In the genomic region with DNA sequence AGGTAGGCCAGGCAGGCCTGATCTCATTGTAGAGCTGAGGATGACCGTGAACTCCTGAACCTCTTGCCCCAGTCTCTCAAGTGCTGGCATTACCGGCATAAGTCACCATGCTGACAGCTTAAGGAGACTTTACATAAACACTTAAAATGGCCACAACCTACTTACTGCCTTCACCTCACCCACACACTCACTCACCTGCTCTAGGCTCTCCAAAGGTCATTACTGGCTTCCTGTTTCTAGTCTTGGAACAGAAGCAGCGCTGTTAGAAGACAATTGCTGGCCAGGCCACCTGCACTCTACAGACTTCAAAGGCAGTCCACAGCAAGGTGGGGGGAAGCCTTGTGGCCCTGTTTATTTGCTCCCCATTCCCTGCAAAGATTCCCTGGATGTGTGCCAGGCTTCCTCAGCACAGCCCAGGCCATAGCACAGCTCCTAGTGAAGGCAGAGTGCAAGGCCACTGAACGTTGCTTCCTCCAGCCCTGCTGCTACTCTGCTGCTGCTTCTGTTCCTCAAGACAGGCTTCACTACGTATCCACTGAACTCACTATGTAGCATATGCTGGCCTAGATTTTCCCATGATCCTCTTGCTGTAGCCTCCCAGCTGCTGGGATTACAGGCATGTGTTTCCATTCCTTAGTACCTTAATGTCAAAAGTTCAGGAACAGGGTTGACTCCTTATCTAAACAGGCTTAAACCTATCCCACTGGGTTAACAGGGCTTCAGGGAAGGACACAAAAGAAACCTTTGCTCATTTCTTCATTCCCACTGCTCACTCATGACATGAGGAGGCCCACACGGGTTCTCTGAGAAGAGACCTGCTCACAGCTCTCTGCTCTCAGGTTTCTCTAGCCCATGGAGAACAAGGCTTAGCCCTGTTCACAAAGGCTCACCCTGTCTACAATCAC, we compare ENCODE assay signal across 11 mouse cellular contexts. TPM values are rescaled to one million over a fixed set of nuclear protein-coding genes. Genes with fewer than 3 reads are reported as not detected.
DNase-seq lines count a peak whose midpoint lies in the region; ATAC-seq lines count a peak whose summit lies in the region.
"Had no signal": no experiment of that assay in that cellular context is flagged by ENCODE, and none has a peak within 500 bp of the region (broad histone marks: within the 10 kb centered on the region; RNA-seq: fewer than 3 reads in every experiment).

No protein-coding gene starts in this region.

- peaks cover 53% of the 10 kb centered on the region for H3K36me3 ChIP-seq in kidney, embryonic 16.5 days (ENCODE audit: insufficient read depth, low read length)
- H3K36me3 ChIP-seq in embryonic facial prominence, embryonic 15.5 days = peaks cover 92% of the 10 kb centered on the region

- intact Hi-C loops in heart, postnatal 25 days (cut with DNase I) = no loop called here

- no peak overlapping the region for H3K9ac ChIP-seq in kidney, embryonic 16.5 days (replicated peaks; ENCODE audit: low read length)
- no peak overlapping the region for H3K9ac ChIP-seq in embryonic facial prominence, embryonic 15.5 days

- H3K4me2 ChIP-seq in kidney, embryonic 16.5 days (replicated peaks; ENCODE audit: low read depth, low read length) = no peak overlapping the region
- H3K4me2 ChIP-seq in embryonic facial prominence, embryonic 15.5 days (replicated peaks) = no peak overlapping the region

- no peak overlapping the region for H3K4me3 ChIP-seq in kidney, embryonic 16.5 days (ENCODE audit: low read length)
- no peak overlapping the region for H3K4me3 ChIP-seq in embryonic facial prominence, embryonic 15.5 days (replicated peaks)

- H3K4me1 ChIP-seq in kidney, embryonic 16.5 days (ENCODE audit: insufficient read depth, low read length) = 0 out of 2 replicates have a peak, but pooled peaks cover 2% of the 10 kb centered on the region
- H3K4me1 ChIP-seq in embryonic facial prominence, embryonic 15.5 days = no peaks in the 10 kb centered on the region

- peak overlapping the region; percentile 21 for H3K27ac ChIP-seq in kidney, embryonic 16.5 days (ENCODE audit: low read length)
- 0 out of 2 replicates have a peak overlapping the region, but pooled peaks have one; percentile 17 for H3K27ac ChIP-seq in embryonic facial prominence, embryonic 15.5 days (replicated peaks)

- peak; percentile 32; the same call in 1 of the 2 replicates for ATAC-seq in kidney, embryonic 16.5 days (ENCODE audit: low FRiP score, low TSS enrichment)
- no peak for ATAC-seq in embryonic facial prominence, embryonic 15.5 days (ENCODE audit: insufficient number of reproducible peaks, low FRiP score, low TSS enrichment, low read depth)

- H3K27me3 ChIP-seq in kidney, embryonic 16.5 days (ENCODE audit: insufficient read depth, low read length) = no peaks in the 10 kb centered on the region
- H3K27me3 ChIP-seq in embryonic facial prominence, embryonic 15.5 days = no peaks in the 10 kb centered on the region

- no peak for DNase-seq in kidney, adult 9 months
- DNase-seq in adrenal gland, postnatal 36 days = peak; percentile 35 to 37
- DNase-seq in lung, postnatal 14 days = peak; percentile 53
- no peak for DNase-seq in spleen, postnatal 4 days (ENCODE audit: low spot score in 2 of 2)
- DNase-seq in heart, postnatal 25 days (ENCODE audit: low spot score) = no peak
- no peak for DNase-seq in cerebellum, adult 11-12 months
- DNase-seq: heart, postnatal 36 days; spleen, adult 18-20 months had no signal

- WGBS in kidney, embryonic 16.5 days = 58% methylated on average over 6 of the region's 6 CpGs
- WGBS in embryonic facial prominence, embryonic 15.5 days = 67% methylated on average over 6 of the region's 6 CpGs

- H3K9me3 ChIP-seq in kidney, embryonic 16.5 days (ENCODE audit: low read length) = no peaks in the 10 kb centered on the region
- no peaks in the 10 kb centered on the region for H3K9me3 ChIP-seq in embryonic facial prominence, embryonic 15.5 days (replicated peaks)
- H3K9me3 ChIP-seq: G1E had no signal

RNA-seq across cellular contexts. Expression of a gene that starts 22.1 kb away (rescaled TPM):
- polyA plus RNA-seq in kidney, embryonic 16.5 days (2015; fragmentation: Nextera tagmentation; extraction: Ambion mirVana) = 1.4 and 1.7 TPM in 2 replicates
- total RNA-seq in adrenal gland, postnatal 36 days (2021) = under 1 TPM; 0.26 to 0.30 TPM
- polyA plus RNA-seq in embryonic facial prominence, embryonic 15.5 days (2015; fragmentation: Nextera tagmentation; extraction: Ambion mirVana) = 5.3 and 6.0 TPM in 2 replicates
- under 1 TPM; 0.59 to 0.83 TPM for total RNA-seq in heart, postnatal 25 days (2021)
- polyA plus RNA-seq: G1E had no signal

RNA-seq across cellular contexts. Expression of a gene that starts 31.6 kb away (rescaled TPM):
- polyA plus RNA-seq in kidney, embryonic 16.5 days (2015; fragmentation: Nextera tagmentation; extraction: Ambion mirVana) = 654 and 670 TPM in 2 replicates
- 100 to 1,000 TPM; 317 to 322 TPM for total RNA-seq in adrenal gland, postnatal 36 days (2021)
- 668 and 701 TPM in 2 replicates for polyA plus RNA-seq in embryonic facial prominence, embryonic 15.5 days (2015; fragmentation: Nextera tagmentation; extraction: Ambion mirVana)
- total RNA-seq in heart, postnatal 25 days (2021) = 100 to 1,000 TPM; 144 to 157 TPM

RNA-seq across cellular contexts. Expression of a gene that starts 34.8 kb away (rescaled TPM):
- polyA plus RNA-seq in kidney, embryonic 16.5 days (2015; fragmentation: Nextera tagmentation; extraction: Ambion mirVana) = 150 and 152 TPM in 2 replicates
- 100 to 1,000 TPM; 118 to 119 TPM for total RNA-seq in adrenal gland, postnatal 36 days (2021)
- 127 and 130 TPM in 2 replicates for polyA plus RNA-seq in embryonic facial prominence, embryonic 15.5 days (2015; fragmentation: Nextera tagmentation; extraction: Ambion mirVana)
- total RNA-seq in heart, postnatal 25 days (2021) = 10 to 100 TPM; 27.6 to 30.4 TPM

RNA-seq across cellular contexts. Expression of a gene that starts 34.8 kb away (rescaled TPM):
- 153 and 155 TPM in 2 replicates for polyA plus RNA-seq in kidney, embryonic 16.5 days (2015; fragmentation: Nextera tagmentation; extraction: Ambion mirVana)
- 10 to 100 TPM; 69.2 to 89.1 TPM for total RNA-seq in adrenal gland, postnatal 36 days (2021)
- 128 and 129 TPM in 2 replicates for polyA plus RNA-seq in embryonic facial prominence, embryonic 15.5 days (2015; fragmentation: Nextera tagmentation; extraction: Ambion mirVana)
- total RNA-seq in heart, postnatal 25 days (2021) = 10 to 100 TPM; 62.4 to 64.9 TPM

Comparison
In these comparisons a context has a peak if more than half of its experiments do, and no peak if none do; other contexts are left out.
1. DNase-seq: peak in adrenal gland, postnatal 36 days (2 of 2) and lung, postnatal 14 days (single experiment); none in kidney, adult 9 months (single experiment), spleen, postnatal 4 days (0 of 2), heart, postnatal 25 days (single experiment) and cerebellum, adult 11-12 months (single experiment).